Mouse (Mus musculus) CD8-positive naive resting alpha-beta T cell, adult 2 months (primary cell): ENCODE measurements around the gene Pon3.

Source experiments
- DNase-seq, 2 experiments: peaks; one replicate each; pipeline ENCODE4 v3.0.0; 2022; ENCODE audit warnings: low read depth in 2 of 2, low spot score in 2 of 2

The Pon3 gene

DNA sequence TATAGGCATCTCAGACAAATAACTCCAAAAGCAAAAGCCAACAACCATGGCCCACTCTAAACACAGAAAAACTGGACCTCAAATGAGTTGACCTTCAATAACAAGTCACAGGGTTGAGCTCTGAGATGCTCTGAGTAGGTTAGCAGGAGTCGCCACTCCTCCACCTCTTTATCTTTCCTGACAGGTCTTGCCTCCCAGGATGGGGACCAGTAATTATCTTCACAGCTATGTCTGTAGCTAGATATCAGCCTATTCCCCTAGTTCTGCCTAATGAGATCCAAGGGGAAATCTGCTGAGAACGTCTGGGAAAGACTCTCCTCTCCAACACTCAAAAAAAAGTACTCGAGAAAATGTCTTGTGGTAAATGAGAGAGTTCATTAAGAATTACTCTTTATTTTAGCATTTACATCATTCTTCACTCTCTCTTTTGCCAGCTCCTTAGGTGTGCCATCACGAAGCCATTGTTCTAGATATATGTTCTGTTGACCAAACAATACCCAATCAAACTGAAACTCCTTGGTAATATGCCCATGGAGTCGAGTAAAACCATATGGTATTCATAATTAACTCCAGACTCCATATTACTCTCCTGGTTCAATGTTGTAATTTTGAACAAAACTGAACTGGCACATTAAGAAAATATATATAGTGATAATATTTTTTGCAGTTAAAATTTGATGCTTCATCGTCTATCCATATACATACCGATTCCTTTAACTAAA lies 69.7 kb downstream of the Pon3 start:
- no peak for DNase-seq

DNA sequence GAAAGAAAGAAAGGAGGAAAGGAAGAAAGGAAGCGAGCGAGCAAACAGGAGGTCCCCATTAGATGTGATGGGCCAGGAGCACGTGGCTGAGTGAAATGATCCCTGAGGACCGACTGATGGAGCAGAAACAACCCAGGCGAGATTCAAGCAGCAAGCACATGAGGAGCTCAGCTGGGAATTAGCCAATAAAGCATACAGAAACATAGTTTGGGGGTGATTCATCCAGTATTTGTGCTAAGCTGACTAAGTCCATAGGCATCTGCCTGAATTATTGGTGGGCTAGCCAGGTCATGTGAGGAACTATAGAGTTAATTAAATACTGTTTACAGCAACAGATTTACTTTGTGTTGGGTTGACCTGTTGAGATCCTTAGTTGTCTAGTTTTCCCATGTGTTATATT lies 75.4 kb downstream of the Pon3 start:
- no peak for DNase-seq

DNA sequence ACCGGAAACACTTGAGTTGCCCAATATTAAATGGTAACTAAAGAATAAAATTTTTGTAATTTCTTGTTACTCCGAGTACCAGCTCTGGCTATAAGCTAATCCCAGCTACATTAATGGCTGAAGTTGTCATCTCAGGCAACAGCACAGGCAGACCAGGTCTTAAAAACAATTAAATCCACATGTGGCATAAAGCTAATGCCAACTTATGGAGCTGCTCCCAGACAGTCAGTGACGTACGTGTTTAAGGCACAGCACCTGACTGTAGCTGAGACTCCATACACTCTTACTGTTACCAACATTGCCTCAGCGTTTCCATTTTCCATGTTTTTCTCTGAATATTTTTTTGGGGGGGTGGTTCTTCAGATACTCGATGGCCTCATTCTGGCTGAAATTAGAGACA lies 76.9 kb downstream of the Pon3 start:
- no peak for DNase-seq

DNA sequence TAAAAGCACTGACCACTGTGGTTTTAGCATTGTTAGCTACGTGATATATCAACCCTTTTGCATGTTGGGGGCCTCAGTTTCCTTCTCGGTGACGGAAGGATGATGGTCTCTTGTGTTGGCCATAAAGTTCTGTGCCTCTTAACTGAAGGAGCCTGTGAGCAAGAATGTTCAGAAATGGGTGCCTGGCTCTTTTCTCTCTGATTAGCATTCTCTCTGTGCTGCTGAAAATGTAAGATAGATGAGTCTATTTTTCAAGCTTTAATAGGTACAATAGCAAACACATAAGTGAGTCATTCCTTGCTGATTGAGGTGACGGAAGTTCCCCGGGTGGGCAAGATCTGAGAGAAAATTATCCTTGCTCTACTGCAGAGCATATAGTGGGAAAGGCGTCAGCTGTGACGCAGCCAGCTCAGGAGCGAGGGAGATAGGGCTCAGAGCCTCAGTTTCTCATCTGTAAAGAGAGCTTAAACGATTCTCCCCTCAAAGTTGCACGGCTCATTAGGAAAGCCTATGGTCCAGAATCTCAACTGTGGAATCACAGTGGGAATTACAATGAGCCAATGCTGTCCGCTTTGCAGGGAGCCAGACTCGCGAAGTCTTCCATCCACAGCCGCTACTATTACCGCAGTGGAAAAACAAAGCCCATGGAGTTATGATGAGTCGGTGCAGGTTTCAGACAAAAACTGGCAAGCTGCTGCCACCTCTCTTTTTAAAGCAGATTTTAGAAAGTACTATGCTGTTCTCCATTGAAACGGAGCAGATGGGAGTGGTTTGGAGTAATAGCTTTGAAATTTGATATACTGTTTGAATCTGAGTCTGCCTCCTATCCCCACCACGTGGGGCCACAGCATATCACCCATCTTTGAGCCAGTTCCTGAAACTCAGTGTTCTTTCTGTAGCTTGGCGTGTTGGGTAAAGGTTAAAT lies 77.9 kb downstream of the Pon3 start:
- no peak for DNase-seq

DNA sequence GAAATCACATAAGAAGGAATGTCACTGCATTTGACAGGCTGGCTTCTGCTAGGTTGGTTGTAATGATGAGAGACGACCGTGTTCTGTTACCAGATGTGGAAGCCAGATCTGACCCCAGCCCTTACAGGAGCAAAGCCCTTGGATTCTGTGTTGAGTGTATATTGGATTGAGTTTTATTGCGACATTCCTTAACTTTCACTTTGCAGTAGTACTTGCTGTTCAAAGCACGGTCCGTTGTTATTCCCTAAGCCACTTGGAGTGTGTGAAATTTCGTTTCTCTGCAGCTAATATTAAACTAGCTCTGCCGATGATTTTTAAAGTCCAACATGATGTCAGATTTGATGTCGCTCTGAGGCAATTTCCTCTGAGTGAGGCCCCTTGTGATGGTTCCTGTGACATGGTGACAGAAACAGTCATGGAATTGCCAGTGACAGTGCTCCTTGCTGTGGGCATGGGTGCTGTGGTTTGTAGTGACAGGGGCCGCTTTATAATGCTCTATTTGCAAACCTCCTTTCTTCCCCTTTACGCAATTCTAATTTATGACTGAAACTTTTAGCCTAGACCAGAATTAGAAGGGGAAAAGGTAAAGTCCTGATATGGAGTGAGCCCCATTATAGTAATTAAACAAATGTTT lies 81.8 kb downstream of the Pon3 start:
- no peak for DNase-seq

DNA sequence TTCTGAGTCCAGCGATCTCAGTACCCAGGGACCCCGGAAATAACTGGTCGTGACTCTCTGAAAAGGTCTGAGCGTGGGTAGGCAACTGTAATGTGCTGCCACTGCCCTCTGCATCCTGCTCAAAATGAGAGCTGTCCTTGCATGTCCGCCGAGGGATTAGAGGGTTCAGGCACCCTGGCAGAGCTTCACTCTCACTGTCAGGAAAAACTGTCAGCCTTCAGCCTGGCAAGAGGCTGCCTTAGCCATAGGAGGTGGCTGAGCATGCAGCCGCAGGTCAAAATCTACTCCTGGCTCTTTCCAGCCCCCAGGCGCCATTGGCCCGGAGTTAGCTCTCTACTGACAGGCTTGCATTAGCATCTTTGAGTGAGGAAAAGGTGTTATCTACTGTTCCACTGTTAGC lies 83.5 kb downstream of the Pon3 start:
- DNase-seq: no peak

DNA sequence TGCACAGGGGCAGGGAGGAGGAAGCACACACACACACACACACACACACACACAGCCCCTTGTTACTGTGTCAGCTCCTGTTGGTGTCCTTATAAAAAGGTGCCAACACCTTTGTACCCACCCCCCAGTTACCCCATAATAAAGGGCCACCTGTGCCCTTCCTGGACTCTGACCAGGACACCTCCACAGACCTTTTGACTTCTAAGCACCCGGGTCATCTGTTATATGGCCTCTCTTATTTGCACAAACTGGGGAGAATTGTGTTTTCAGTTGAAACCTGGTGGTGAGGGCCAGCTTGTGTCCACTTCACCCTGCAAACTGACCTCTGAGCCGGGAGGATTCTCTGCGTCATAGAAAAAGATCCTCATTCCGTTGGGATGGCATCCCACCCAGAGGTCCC lies 84.7 kb downstream of the Pon3 start:
- no peak for DNase-seq
